Mouse (Mus musculus) gastrocnemius, postnatal 36 days (tissue): Measurements from ENCODE around the gene Vps72. TPM values are rescaled to one million over a fixed set of nuclear protein-coding genes. Genes with fewer than 3 reads are reported as not detected.
A peak's percentile ranks its signal among the peaks of the same experiment; 100 is the strongest.
"Not testable (repeated sequence)": the region's sequence is repeated elsewhere in the genome, so short reads cannot be mapped to it uniquely, and the experiment has no call there.

ENCODE experiments used
- DNase-seq, 2 experiments: peaks; one replicate each; pipeline ENCODE4 v3.0.0; 2022
- intact Hi-C: fragments of 180-260 bp; cut with DNase I; formaldehyde crosslinking; loops from one replicate; pipeline ENCODE4 v1.15.1; 2025
- total RNA-seq, 2 experiments: library from RNA; stranded (reverse); gene quantifications; 2 replicates each; pipeline ENCODE4 v1.2.3; 2021

The Vps72 gene
- total RNA-seq, 2 experiments from 2014 or later = 39.4 to 47.9 TPM

GRCm38 (mm10) chr3:95132389-95132788, 21.6 kb downstream of the Vps72 start:
- intact Hi-C loops, DNase-seq: not testable (repeated sequence)

DNA sequence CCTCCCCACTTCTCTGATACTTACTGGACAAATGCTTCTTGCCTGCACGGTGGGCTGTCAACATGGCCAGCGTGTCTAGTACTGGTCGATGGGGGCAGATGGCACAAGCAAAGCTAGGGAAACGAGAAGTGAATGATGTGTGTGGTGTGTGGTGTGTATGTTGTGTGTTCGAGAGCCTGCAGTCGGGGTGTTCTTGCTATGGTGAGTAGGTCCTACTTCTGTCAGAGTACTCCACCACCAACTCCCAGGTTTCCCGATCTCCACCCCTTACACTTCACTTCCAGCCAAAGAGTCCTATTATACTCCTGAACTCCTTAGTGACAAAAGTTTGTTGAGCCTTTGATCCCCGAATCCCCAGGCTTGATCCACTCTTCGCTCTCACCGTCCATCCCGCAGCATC, 22.4 kb downstream of the Vps72 start:
- intact Hi-C loops = no loop called here
- DNase-seq = no peak

GRCm38 (mm10) chr3:95133680-95134101, 22.9 kb downstream of the Vps72 start, which contains the start of the genes Scnm1 and Lysmd1:
Gene Scnm1, minus strand, starts transcription at chr3:95134011.
Gene Lysmd1, plus strand, starts transcription at chr3:95134088.
- intact Hi-C loops = no loop called here
- peak; percentile 85 to 86 for DNase-seq

DNA sequence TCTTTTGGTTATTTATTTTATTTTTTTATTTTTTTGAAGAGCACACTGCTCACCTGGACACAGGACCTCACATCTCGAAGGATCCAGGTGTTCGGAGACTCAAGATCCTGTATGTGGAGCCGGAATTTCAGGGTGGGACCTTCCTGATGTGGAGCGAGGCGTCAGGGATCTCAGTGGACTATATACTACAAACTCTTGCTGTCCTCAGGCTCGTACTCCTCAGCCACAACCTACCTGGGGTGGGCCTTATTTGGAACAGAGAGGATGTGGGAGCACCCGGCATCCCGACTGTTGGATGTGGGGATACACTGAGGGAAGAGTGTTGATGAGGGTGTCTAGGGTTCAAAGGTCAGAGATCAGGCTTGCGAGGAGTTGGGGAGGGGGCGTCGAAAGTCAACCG, 23.3 kb downstream of the Vps72 start:
- intact Hi-C loops, DNase-seq: not testable (repeated sequence)

DNA sequence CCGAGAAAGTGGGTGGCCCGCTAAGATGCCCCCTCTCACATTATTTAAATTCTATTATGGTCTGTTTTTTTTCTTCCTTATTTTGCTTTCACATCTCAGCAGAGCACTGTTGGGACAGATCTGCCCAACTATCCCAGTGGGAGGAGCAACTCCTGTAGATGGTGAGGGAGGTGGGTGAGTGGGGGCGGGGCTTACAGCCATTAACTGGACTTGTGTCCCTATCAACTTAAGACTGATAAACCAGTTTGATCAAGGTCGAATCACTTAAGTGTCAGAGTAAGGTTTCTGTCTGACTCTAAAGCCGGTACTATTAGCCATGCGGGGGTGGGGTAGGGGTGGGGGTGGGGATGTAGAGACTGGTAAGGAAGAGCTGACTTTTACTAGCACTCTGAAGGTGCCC, 24.2 kb downstream of the Vps72 start:
- intact Hi-C loops = loop anchor here (5.0 kb wide), 1 partner anchor 37 kb away; no protein-coding TSS in a partner anchor
- peak; percentile 44 to 45 for DNase-seq

DNA sequence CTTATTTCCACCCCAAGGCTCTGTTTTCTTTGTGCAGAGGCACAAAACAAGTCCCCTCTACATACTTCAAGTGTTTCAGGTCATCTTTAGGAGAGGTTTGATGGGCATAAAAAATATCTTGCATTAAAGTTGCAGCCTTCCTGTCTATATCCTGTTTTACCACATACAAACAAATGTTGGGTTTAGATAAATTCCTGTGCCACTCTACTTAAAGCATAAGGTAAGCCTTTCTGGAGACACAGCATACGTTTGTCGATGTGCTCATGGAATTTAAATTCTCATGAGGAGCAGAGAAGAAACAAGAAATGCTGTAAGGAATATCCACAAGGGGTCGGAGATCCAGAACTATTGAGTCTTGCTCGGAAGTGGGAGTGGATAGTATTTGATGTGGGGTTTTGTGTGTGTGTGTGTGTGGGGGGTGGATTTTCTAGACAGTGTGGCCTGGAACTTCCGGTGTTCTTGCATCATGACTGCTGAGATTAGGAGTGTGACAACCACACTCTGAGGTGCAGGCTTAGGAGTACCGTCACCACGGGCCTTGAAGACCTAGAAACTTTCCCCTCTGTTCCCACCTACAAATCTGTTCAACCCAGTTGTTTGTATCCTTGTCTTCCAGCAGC, 24.7 kb downstream of the Vps72 start:
- intact Hi-C loops = loop anchor here (5.0 kb wide), 1 partner anchor 37 kb away; no protein-coding TSS in a partner anchor
- DNase-seq = no peak

DNA sequence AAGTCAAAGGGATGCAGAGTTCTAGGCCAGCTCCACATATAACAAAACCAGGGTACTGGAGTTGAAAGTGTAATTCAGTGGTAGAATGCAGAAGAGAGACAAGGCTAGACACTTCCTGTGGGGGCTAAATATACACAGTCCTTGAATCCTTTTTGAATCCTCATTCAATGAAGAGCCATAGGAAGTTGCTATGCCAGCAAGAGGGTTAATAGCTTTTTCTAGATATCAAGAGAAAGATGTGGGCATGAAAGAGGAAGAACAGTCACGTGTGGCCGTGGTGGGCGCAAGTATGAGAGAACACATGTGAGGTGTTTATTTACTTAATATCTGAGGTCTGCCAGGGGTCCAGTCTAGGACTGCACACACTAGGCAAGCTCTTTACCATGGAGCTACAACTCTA, 25.5 kb downstream of the Vps72 start:
- DNase-seq = no peak
- intact Hi-C loops = loop anchor here (5.0 kb wide), 1 partner anchor 36 kb away; no protein-coding TSS in a partner anchor

GRCm38 (mm10) chr3:95139586-95140288, 28.9 kb downstream of the Vps72 start:
- no peak for DNase-seq
- intact Hi-C loops = loop anchor here (5.0 kb wide), 3 partner anchors 33 to 123 kb away; partner anchors contain the start of gene Gabpb2

GRCm38 (mm10) chr3:95140289-95140595, 29.4 kb downstream of the Vps72 start:
- no peak for DNase-seq
- intact Hi-C loops = loop anchor here (5.0 kb wide), 2 partner anchors 77 to 122 kb away; partner anchors contain the start of gene Gabpb2

DNA sequence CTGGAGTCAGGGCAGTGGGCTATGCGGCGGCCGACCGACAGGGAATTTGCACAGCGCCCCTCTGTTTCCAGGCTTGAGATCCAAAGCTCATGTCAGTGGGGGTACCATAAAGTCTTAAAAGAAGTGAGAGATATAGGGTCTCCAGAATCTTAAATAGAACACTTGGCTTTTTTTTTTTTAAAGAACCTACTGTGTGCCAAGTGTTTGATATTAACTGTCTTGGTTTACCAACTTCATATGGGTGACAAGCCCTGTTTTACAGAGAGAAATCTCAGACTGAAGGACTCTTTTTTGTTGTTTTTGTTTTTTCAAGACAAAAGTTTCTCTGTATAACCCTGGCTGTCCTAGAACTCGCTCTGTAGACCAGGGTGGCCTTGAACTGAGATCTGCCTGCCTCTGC, 30.0 kb downstream of the Vps72 start:
- intact Hi-C loops = loop anchor here (5.0 kb wide), 2 partner anchors 77 to 122 kb away; partner anchors contain the start of gene Gabpb2
- DNase-seq = no peak

GRCm38 (mm10) chr3:95141474-95141873, 30.7 kb downstream of the Vps72 start:
- no peak for DNase-seq
- intact Hi-C loops = loop anchor here (5.0 kb wide), 2 partner anchors 76 to 121 kb away; partner anchors contain the start of gene Gabpb2

GRCm38 (mm10) chr3:95141952-95142616, 31.3 kb downstream of the Vps72 start, which contains the start of gene Tnfaip8l2:
Gene Tnfaip8l2, minus strand, starts transcription at chr3:95142360.
- intact Hi-C loops = loop anchor here (5.0 kb wide), 2 partner anchors 75 to 120 kb away; partner anchors contain the start of gene Gabpb2

GRCm38 (mm10) chr3:95142617-95143011, 31.8 kb downstream of the Vps72 start:
- peak; percentile 83 to 90 for DNase-seq
- intact Hi-C loops = loop anchor here (5.0 kb wide), 2 partner anchors 75 to 120 kb away; partner anchors contain the start of gene Gabpb2

More at GRCm38 (mm10) chr3:95141952-95142616, 31.3 kb downstream of the Vps72 start, which contains the start of gene Tnfaip8l2:
- DNase-seq = peak in 1 of 2 experiments; percentile 16

- intact Hi-C loops = loop anchor here (5.0 kb wide), 1 partner anchor 96 kb away; no protein-coding TSS in a partner anchor
- DNase-seq = no peak
Measured at GRCm38 (mm10) chr3:95147924-95148323, 37.1 kb downstream of the Vps72 start.

DNA sequence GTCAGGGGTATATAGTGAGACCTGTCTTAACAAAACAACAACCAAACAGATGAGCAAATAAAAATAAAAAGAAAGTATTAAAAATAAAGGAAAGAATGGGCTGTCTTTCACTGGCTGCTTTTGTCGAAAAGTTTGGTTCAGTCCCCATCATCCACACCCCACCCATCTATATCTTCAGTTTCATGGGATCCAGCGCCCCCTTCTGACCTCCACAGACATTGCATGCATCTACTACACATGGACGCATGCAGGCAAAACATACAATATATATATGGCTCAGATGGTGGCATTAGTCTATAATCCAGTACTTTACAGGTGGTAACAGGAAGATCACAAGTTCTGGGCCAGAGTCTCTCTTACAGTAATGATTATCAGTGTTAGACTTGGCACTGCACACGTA, 43.1 kb downstream of the Vps72 start:
- intact Hi-C loops = no loop called here
- DNase-seq = no peak

GRCm38 (mm10) chr3:95159511-95159986, 48.7 kb downstream of the Vps72 start:
- intact Hi-C loops = no loop called here
- DNase-seq = no peak

DNA sequence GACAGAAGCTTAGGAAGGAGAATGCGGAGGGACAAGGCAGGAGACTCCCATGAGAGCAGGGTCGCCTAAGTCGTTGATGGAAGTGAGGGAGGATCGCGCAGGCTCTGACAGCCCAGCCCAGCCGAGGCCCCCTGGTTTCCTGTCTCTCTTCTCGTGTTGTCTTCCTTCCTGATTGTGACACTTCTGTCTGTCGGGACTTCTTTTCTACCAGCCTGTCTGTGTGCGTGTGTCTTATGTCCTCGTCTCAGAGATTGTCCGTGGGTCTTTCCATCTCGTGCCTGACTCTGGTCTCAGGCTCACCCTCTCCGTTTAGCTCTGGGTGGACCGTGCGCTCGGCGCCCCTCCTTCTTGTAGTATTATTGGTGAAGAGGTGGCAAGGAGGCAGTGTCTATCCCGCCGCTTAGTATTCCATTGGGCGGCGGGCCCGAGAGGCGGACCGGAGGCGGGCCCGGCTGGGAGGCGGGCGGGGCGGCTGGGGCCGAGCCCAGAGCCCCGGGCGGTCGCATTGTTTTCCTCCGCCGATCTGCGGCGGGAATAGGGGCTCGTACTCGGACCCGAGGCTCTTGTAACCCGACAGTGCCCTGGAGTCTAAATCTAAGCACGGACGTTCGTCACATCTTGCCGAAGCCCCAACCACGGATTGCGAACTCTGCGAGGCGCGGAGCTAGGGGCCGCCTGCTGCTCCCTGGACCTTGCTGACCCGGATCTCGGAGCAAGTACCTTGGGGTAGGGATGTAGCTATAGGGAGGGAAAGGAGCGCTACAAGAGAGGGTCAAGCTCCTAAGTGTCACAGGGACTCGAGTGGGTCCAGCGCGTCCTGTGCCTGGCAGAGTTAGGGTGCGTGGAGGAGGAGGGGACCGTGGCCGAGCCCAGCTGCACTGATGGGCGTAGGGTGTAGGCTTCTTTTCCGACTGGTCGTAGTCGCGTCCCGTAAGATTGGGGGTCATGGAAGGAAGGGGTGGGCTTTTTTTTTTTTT, 49.5 kb downstream of the Vps72 start, which contains the start of gene Sema6c:
Gene Sema6c, plus strand, starts transcription at position 471 of the 977 bp plus-strand sequence.
- intact Hi-C loops = no loop called here

GRCm38 (mm10) chr3:95161041-95161551, 50.3 kb downstream of the Vps72 start:
- DNase-seq = no peak
- intact Hi-C loops = no loop called here

More for the DNA sequence above, 49.5 kb downstream of the Vps72 start, which contains the start of gene Sema6c:
- peak; percentile 86 to 90 for DNase-seq
